Mouse (Mus musculus): ENCODE results near the gene Gm42791.

The Gm42791 gene

DNA sequence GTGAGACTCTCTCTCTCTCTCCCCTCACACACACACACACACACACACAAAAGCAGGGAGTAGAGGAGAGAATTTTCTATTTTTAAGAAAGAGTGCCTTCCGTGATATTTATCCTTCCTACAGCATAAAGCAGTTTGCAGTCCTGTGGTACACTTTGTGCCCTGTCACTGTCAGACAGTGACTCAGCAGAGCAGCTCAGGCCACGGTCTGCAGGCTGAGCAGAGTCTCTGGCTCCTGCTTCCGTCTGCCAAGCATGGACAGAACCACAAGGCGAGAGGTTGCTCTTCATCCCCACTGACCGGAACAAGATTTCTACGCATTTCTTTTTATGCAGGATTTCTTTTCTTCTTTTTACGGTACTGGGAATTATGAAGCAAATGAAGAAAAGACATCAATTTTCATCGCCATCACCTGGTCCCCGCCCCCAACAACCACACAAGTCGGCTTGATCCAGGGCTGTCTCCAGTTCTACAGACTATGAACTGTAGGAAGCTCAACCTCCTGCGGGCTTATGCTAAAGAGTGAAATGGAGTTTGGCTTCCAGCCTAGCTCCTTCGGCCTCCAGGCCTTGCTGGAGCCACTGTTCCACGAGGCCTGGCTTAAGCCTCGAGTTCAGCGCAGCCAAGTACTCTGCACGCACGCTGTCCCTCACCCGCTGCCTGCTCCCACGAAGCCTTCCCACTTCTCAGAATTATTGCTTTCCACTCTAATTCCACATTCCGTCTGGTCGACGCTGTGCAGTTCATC, 40.5 kb downstream of the Gm42791 start:
- no peak for DNase-seq (ENCODE audit: low spot score in 2 of 2)

DNA sequence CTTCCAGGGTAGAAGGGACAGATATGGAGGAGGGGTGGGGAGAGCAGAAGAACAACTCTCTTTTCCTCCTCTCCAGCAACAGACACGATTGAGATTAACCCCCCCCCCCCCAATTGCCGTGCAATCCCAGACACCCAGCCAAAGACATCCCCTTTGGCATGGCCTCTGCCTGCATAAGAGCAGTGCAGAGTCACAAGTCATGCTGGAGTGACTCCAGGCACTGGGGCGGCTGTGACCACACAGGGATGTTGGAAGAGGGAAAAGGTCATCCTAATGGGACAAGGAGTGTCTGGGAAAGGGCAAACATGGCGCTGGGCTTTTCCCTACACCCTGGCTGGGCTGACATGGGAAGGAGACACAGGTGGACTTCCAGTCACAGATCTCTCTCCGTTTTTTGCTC, 41.8 kb downstream of the Gm42791 start:
- no peak for DNase-seq (ENCODE audit: low spot score in 2 of 2)

DNA sequence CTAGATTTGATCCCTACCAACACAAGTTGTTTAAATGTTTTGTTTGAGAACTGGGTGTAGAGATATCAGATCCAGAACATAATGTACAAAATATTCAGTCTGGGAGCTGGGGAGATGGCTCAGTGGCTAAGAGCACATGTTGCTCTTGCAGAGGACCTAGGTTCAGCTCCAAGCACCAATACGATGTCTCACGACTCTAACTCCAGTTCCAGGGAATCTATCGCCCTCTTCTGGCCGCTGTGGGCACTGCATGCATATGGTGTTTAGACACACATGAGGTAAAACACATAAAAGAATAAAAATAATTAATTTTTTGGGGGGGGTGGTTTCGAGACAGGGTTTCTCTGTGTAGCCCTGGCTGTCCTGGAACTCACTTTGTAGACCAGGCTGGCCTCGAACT, 42.5 kb downstream of the Gm42791 start:
- DNase-seq (ENCODE audit: low spot score in 2 of 2): no peak

DNA sequence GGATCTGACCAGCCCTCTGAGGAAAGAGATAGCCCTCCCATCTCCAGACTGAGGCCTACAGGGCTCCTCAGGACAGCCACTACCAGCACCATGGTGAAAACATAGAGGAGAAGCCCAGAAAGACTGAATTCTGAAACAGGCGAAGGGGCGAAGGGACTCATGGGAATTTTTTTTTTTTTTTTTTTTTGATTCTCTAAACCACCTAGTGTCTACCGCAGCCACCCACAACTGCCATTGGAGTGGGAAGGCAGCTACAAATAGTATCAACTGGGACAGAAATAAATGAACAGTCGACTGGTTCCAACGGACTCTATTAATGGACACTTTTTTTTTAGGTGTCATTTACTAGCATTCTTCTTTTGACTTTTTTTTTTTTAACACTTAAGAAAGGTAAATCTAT, 43.6 kb downstream of the Gm42791 start:
- DNase-seq (ENCODE audit: low spot score in 2 of 2): no peak

DNA sequence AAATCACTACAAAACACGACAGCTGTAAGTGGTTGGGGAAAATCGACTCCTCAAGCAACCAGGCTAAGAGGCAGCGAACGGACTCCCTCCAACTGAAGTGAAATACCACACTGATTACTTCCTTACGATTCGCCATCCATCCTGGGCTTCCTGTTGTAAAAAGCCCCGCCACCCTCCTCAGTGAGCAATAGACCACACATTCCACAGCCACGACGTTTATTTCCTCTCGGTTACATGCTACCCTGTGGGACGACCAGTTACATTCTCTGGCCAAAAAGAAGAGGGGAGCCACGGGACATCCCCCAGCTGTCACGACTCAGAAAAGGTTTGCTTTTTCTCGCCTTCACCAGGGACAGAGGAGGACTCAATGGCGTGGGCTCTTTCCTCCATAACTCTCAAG, 44.9 kb downstream of the Gm42791 start:
- DNase-seq (ENCODE audit: low spot score in 2 of 2): no peak

DNA sequence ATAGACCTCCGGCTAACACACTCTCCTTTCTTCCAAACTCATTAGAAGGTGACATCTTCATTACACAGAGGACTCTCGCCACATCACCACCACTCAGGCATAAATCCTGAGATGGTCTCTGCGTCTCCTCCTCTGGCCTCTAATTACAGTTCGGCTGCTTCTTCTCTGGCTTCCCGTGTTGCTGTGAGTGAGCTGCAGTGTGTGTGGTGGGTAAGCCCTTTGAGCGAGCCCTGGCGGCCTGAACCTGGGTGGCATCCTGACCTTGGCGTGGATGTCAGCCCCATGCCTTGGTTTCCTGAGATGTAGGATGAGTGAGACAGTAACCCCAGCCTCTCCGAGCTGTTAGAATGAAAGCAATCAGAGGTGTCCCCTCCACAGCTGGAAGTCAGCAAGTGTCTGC, 46.4 kb downstream of the Gm42791 start:
- DNase-seq (ENCODE audit: low spot score in 2 of 2): no peak

DNA sequence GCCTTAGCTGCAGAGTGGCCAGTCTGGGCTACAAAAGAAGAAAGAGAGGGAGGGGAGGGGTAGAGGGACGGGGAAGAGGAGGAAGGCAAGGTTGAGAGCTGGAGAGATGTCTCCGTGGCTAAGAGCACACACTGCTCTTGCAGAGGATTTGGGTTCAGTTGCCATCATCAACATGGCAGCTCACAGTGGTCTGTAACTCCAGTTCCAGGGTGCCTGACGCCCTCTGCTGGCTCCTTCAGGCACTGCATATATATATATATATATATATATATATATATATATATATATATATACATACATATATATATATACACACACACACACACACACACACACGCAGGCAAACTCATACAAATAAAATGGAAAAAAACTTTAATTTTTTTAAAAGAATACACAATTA, 47.5 kb downstream of the Gm42791 start:
- DNase-seq (ENCODE audit: low spot score in 2 of 2): no peak

DNA sequence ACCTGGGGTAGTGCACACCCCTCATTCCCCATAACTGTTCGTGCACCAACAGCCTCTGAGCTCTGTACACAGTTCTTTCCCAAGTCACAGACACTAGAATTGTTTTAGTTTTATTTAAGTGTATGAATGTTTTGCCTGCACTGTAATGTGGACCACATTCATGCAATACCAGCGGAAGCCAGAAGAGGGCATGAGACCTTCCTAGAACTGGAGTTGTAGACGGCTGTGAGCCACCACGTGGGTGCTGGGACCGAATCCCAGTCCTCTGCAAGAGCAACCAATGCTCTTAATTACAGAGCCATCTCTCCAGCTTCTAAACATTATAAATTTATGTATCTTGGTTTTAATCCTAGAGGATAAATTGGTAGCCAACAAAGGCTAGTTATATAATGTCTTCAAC, 48.2 kb downstream of the Gm42791 start:
- DNase-seq (ENCODE audit: low spot score in 2 of 2): no peak

DNA sequence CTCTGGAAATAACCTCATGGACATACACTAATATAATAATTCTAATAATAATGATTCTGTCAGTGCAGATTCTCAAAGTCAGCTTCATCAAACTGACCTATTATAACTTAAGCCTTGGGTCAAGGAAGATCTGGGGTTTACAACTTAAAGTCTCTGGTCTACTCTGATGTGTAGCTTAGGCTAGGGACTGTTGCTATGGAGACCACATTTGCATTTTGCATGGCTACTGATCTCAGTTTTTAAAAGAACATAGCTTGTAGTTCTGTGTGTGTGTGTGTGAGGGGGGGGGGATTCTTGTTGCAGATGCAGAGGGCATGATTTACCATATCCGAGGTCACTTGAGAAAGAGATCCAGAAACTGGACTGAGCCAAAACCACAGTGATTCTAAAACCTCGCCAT, 49.2 kb downstream of the Gm42791 start:
- no peak for DNase-seq (ENCODE audit: low spot score in 2 of 2)

DNA sequence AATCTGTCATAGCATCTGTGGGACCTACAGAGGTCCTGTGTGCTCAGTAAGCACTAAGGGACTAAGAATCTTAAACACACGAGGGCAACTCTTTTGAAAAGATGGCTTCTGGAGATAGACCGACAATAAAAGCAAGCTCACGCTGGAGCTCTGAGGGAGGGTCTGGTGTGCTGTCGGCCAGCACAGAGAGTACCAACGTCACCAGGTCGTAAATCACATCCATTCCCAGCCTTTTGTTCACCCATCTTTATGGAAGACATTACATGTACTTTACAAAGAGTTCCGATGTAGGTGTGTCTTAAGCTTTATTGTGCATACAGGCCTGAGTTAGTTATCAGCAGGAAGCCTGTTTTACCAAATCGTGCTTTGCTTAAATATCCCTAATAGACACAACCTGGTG, 50.9 kb downstream of the Gm42791 start:
- DNase-seq (ENCODE audit: low spot score in 2 of 2): no peak

DNA sequence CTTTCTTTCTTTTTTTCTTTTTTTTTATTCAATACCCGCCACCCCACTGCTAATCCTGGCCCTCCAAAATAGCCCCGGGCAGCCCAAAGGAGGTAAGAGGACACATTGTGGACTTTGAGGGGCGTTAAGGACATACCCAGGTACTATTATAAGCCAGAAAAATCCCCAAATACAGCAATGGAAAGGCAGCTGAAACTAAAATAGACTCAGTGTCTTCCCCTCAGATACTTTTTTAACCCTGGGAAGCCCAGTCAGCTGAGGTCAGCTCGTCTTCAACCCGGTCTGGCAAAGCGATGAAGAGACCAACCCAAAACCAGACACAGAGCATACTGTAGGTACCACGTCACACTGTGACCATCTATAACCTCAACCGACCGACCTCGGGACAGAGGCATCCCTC, 51.5 kb downstream of the Gm42791 start:
- no peak for DNase-seq (ENCODE audit: low spot score in 2 of 2)

DNA sequence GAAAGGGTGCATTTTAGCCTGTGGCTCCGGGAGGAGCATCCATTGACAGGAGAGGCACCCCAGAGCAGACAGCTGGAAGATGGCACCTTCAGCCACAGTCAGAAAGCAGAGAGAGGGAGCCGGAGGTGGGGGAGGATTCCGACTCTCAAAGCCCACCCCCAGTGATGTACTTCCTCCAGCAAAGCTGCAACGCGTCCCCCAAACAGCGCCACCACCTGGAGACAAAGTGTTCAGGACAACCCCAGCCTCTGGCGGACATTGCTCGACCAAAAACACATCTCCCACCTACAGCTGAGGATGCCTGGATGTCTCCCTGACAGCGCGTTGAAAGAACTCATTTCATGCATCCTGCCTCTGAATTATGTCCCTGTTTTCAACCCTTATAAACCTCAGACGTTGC, 52.0 kb downstream of the Gm42791 start:
- DNase-seq (ENCODE audit: low spot score in 2 of 2): no peak

DNA sequence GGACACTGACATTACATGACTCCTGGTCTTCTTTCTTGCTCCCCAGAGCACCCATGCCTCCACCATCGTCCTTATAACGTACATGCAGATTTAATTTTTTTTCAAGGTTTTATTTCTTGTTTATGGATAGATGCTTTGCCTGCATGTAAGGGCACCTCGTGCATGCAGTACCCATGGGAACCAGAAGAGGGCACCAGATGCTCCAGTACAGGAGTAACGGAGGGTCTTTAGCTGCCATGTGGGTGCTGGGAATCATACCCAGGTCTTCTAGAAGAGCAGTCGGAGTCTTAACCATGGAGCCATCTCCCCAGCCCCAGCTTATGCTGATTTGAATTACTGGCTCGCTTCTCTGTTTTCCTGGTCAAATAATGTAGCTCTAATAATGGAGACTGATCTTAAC, 52.6 kb downstream of the Gm42791 start:
- no peak for DNase-seq (ENCODE audit: low spot score in 2 of 2)

DNA sequence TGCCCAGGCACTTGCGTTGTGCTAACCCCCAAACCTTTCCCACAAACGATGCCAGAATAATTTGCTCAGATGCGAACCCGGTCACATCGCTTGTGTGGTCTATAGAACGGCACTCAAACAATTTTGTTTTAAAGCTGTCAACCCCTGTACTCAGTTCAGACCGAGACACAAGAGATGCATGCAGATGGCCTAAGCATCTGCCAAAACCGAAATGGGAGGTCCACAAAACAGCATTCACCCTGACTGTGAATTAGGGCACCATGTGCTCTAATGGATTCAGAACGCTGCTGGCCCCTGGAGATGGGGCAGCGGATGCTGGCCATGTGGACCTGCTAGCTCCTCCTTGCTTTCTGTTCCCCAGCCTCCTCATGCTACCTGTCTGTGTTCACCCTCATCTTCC, 53.1 kb downstream of the Gm42791 start:
- no peak for DNase-seq (ENCODE audit: low spot score in 2 of 2)

DNA sequence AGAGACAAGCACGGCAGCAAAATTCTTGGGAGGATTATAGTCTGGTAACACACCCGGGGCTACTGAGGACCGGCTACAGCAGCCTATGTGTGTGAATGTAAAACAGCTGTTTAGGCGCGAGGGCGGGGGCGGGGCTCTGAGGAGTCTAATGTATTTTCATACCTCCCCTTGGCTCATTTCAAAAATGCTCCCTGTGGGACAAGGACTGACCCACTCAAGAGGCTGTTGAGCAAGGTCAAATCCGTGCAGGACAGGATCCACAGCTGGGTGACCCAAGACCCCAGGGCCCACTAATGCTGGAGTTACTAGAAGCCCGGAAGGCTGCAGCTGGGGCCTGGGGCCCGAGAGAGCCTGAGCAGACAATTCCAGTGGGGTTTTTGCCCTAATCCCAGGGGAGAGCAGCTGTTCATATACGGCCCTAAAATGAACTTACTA, 55.0 kb downstream of the Gm42791 start:
- no peak for DNase-seq (ENCODE audit: low spot score in 2 of 2)

DNA sequence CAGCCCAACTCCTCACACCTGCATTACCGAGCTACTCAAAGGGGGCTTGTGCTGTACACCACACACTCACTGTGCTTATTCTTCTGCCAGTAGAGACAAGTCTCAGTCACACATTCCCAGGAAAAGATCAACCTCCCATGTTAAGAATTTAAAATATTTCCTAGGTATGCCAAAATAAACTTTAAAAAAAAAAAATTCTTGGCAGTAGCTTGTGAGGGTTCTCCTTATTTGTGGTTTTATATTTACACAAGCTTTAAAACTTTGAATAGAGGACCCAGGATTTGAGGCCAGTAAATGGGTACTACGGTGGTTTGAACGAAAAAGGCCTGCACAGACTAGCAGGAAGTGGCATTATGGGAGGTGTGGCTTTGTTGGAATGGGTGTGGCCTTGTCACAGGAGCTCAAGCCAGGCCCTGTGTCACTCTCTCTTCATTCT, 58.4 kb downstream of the Gm42791 start:
- DNase-seq (ENCODE audit: low spot score in 2 of 2): no peak

DNA sequence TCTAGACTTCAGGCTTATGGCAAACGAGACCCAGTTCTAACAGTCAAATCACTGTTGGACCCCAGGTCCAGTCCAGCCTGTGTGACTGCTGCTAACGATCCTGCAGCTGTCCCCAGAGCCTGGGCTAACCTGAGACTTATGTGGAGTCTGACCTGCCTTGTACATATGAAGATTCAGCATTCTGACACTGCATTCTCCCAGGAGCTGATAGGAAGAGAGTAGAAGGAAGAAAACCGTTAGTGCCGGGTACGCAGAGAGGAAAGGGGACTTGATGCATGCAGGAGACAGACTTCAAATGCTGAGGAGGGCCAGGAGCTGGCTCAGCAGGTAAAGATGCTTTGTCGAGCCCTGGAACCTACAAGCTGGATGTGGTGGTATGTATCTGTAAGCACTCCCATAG, 59.1 kb downstream of the Gm42791 start:
- DNase-seq (ENCODE audit: low spot score in 2 of 2): no peak

DNA sequence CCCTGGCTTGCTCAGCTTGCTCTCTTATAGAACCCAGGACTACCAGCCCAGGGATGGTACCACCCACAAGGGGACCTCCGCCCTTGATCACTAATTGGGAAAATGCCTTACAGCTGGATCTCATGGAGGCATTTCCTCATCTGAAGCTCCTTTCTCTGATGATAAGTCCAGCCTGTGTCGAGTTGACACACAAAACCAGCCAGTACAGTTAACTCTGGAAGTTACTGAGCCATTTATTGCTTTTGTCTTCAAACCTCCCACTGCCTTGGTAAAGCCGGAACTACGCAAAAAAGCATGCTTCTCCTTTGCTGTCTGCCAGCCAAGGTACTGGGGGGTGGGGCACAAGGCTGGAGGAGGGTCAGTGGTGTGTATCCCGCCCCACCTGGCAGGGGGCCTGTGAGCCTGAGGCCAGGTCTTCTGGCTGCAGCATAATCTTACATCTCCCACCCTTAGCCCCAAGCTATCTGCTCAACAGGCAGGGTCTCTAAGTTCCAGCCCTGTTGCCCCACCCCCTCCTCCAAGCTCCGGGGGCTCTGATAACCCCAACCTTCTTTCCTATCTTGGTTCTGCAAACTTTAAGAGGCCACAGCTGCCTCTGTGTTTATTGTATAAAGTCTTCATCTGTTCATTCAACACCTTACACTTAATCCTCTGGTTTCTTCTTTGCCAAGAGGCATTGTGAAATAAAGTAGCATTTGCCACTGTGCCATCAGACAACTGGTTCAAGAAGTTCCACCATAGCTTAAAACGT, 59.7 kb downstream of the Gm42791 start:
- no peak for DNase-seq (ENCODE audit: low spot score in 2 of 2)

DNA sequence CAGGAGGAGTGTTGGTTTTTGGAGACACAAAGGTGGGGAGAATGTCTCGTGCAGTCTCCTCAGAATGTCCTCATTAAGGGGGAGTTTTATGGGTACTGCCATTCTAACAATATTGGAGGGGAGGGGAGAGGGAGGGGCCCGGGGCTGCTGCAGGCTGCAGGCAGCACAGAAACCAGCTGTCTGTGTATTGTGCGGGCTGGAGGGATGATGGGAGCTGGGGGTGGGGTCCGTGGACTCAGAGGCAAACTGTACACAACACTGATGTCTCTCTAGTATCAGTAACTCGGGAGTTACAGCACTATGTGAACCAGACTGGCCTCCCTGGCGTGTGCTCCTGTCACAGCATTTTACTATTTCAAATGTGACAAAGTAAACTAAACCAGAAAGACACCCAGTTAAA, 60.5 kb downstream of the Gm42791 start:
- no peak for DNase-seq (ENCODE audit: low spot score in 2 of 2)

DNA sequence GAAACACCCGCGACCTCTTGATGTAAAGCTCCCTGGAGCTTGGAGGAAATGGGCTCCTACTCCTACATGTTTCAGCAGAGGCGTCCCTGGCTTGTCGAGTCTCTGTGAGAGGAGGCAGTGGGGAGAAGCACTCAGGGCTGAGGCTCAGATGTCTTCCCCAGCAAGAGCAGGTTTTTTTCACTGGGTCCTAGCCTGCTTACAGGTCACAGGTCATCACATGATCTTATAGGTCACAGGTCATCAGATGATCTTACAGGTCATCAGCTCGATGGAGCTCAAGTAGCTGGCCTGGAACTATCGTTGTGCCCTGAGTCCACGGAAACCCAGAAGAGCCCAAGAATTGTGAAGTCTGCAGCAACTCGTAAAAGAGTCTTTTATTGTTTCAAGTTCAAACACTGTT, 61.2 kb downstream of the Gm42791 start:
- no peak for DNase-seq (ENCODE audit: low spot score in 2 of 2)

DNA sequence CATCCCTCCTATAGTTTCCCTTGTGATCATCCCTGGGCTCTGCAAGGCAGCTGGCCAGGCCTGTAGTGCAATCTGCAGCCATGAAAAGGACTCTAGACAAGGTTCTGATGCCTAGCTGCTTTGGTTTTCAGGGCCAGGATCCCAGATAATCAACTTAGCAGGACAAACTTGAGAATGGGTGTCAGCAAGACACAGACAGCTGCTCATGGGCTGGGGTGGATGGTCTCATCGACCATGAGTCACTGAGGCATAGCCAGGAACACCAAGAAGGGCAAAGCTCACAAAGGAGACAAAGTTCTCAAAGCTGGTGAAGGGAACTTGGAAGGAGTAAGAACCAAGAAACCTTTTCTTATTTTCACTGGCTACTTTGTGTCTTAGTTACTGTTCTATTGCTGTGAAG, 63.6 kb downstream of the Gm42791 start:
- DNase-seq (ENCODE audit: low spot score in 2 of 2): no peak

DNA sequence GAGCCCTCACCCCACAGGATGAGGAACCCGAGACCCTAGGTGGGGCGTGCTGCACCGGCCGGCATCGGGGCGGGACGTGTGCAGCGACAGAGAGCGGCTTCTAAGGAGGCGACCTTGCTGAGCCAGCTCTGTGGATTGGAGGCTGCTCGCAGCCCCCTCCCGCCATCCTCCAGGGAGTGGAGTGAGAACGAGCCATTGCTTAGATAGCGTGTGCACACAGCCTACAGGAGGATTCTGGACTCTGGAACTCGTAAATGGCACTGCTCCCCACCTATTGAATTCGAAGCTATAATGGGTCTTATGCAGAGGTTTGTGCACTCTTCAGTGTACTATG, 65.9 kb downstream of the Gm42791 start, which contains the start of gene Katnal1:
TSS of gene Katnal1 (minus strand) at position 205 of the 334 bp plus-strand sequence.
- DNase-seq (ENCODE audit: low spot score in 2 of 2): no peak

DNA sequence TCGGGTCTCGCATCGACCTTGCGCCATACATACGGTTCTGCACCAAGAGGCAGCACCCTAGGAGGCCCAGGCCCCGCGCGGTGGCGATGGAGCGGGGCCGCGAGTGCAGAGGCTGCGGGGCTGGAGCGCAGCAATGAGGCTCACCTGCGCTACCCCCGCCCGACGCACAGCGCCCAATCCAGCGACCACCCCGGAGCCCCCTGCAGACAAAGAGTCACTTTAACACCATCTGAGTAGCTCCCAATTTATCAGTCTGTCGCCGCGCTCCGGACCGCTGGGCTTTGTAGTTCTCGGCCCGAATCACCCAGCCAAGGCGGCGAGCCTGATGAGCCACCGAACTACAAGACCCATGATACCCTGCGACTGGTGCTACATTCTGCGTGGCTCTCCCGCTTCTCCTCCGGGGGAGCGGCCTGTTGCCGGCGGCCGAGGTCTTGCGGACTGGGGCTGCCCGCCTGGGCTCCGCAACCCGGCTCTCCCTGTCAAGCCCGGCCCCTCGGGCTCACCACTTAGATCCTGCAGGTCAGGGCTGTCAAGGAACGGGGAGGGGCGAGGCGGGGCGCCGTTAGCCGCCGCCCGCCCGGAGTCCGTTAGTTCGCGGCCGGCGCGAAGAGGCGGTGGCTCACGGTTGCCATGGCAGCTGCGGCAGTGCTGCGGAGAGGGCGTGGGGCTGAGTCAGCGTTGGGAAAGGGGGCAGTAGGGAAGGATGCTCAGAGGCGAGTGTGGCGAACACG, 66.4 kb downstream of the Gm42791 start:
- DNase-seq (ENCODE audit: low spot score in 2 of 2): peak; percentile 94 to 95

All from right cerebral cortex, postnatal 36 days (tissue).